Mouse (Mus musculus) layer of hippocampus, adult 9-10 months (tissue): Measurements from ENCODE around the gene Slc16a1.
A peak's percentile ranks its signal among the peaks of the same experiment; 100 is the strongest.
"Not testable (repeated sequence)": the region's sequence is repeated elsewhere in the genome, so short reads cannot be mapped to it uniquely, and the experiment has no call there.

Experiments used
- DNase-seq: peaks from one replicate; pipeline ENCODE4 v3.0.0; 2022; ENCODE audit warnings: low spot score

Gene Slc16a1

GRCm38 (mm10) chr3:104638932-104639748 lies 672 bp downstream of the Slc16a1 start:
- no peak for DNase-seq

- no peak for DNase-seq
Measured at GRCm38 (mm10) chr3:104639749-104640368, 1.4 kb downstream of the Slc16a1 start.

GRCm38 (mm10) chr3:104640855-104641254 lies 2.4 kb downstream of the Slc16a1 start:
- DNase-seq = no peak

- no peak for DNase-seq
Measured at GRCm38 (mm10) chr3:104641313-104641712, 2.8 kb downstream of the Slc16a1 start.

- DNase-seq = no peak
Measured at GRCm38 (mm10) chr3:104643113-104643512, 4.6 kb downstream of the Slc16a1 start.

GRCm38 (mm10) chr3:104643810-104644270 lies 5.4 kb downstream of the Slc16a1 start:
- DNase-seq = peak; percentile 48

GRCm38 (mm10) chr3:104644371-104644770 lies 5.9 kb downstream of the Slc16a1 start:
- DNase-seq = no peak

- DNase-seq = no peak
Measured at GRCm38 (mm10) chr3:104654219-104654618, 15.8 kb downstream of the Slc16a1 start.

- no peak for DNase-seq
Measured at GRCm38 (mm10) chr3:104654921-104655320, 16.5 kb downstream of the Slc16a1 start.

GRCm38 (mm10) chr3:104658706-104659105 lies 20.2 kb downstream of the Slc16a1 start:
- DNase-seq = no peak

GRCm38 (mm10) chr3:104659758-104660157 lies 21.3 kb downstream of the Slc16a1 start:
- no peak for DNase-seq

GRCm38 (mm10) chr3:104660522-104660921 lies 22.1 kb downstream of the Slc16a1 start:
- DNase-seq = no peak

GRCm38 (mm10) chr3:104662007-104662406 lies 23.5 kb downstream of the Slc16a1 start:
- DNase-seq = no peak

GRCm38 (mm10) chr3:104662926-104663325 lies 24.5 kb downstream of the Slc16a1 start:
- no peak for DNase-seq

GRCm38 (mm10) chr3:104666950-104667349 lies 28.5 kb downstream of the Slc16a1 start:
- peak; percentile 85 for DNase-seq

- no peak for DNase-seq
Measured at GRCm38 (mm10) chr3:104667451-104667850, 29.0 kb downstream of the Slc16a1 start.

- DNase-seq = no peak
Measured at GRCm38 (mm10) chr3:104668989-104669388, 30.5 kb downstream of the Slc16a1 start.

- DNase-seq = no peak
Measured at GRCm38 (mm10) chr3:104669856-104670182, 31.4 kb downstream of the Slc16a1 start.

- DNase-seq = not testable (repeated sequence)
Measured at GRCm38 (mm10) chr3:104670183-104671020, 31.9 kb downstream of the Slc16a1 start.

GRCm38 (mm10) chr3:104671543-104671942 lies 33.1 kb downstream of the Slc16a1 start:
- DNase-seq = no peak

- DNase-seq = no peak
Measured at GRCm38 (mm10) chr3:104672041-104672440, 33.6 kb downstream of the Slc16a1 start.

- DNase-seq = no peak
Measured at GRCm38 (mm10) chr3:104673642-104674328, 35.3 kb downstream of the Slc16a1 start.
